Mouse (Mus musculus): ENCODE results near the gene Cdc37.
A peak's percentile ranks its signal among the peaks of the same experiment; 100 is the strongest.

Cdc37 gene

DNA sequence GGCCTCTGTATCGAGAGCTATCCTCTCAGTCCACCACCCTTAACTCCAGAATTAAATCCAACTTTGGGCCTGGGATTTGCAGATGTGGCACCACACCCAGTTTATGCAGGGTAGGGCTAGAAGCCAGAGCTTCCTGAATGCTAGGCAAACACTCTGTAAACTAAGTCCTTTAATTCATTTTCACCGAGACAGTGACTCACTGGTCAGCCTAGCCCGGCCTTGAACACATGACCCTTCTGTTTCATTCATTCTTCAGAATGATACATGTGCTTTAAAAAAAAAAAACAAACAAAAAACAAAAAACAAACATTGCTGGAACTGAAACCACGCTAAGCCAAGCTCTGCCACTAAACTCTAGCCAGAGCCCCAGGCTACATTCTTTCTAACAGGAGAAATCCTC is 11.4 kb downstream of the Cdc37 start:
- no peak for ATAC-seq (ENCODE audit: insufficient number of reproducible peaks, low FRiP score, low TSS enrichment)

DNA sequence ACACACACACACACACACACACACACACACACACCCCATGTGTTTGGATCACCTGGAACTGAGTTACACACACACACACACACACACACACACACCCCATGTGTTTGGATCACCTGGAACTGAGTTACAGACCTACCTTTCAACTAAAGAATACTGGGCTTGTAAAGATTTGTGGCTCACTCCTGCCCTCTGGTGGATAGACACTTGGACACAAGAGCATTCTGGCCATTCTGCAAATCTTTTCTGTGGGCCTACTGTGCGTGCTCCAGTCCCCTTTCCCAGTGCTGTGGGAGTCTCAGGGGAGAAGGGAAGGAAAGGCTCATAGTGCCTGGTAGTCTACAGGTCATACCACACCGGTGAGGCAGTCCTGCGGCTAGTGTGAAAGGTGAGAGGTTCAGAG is 12.6 kb downstream of the Cdc37 start:
- ATAC-seq (ENCODE audit: insufficient number of reproducible peaks, low FRiP score, low TSS enrichment), result 0 out of 2 replicates have a peak, but pooled peaks have one; percentile 40

DNA sequence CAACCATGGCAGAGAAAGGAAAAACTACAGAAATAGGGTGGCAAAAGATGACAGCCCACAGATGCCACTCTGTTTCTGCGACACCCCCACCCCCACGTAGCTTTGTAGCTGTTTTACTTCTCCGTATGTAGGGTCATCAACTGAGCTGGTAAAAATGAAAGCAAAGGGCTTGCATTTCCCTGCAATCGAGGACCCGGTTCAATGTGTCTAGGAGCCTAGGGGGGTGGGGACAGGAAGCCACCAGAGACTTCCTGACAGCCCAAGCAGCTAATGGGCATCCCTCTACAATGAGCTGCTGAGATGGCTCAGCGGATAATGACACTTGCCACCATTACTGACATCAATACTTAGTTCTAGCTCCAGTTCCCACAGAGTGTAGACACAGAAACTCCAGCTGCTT is 13.4 kb downstream of the Cdc37 start:
- no peak for ATAC-seq (ENCODE audit: insufficient number of reproducible peaks, low FRiP score, low TSS enrichment)

DNA sequence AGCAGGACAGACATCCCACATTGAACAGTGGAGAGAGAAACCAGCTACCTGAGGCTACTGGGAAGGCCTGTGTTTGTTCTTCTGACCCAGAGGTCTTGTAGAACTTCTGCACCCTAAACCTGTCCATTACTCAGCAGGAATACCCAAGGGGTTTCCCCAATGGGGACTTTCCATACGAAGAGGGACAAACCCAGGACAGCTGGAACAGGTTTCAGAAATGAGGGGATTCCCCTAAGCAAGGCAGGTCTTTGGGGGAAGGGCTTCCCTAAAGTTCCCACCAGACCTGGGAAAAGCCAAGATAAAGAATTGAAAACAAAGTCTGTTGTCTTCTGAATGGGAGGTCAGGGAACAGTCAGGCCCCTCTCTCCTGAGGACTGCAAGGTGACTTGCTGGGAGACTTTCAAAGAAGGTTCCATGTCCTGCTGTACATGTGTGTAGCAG is 13.8 kb downstream of the Cdc37 start:
- no peak for ATAC-seq (ENCODE audit: insufficient number of reproducible peaks, low FRiP score, low TSS enrichment)

DNA sequence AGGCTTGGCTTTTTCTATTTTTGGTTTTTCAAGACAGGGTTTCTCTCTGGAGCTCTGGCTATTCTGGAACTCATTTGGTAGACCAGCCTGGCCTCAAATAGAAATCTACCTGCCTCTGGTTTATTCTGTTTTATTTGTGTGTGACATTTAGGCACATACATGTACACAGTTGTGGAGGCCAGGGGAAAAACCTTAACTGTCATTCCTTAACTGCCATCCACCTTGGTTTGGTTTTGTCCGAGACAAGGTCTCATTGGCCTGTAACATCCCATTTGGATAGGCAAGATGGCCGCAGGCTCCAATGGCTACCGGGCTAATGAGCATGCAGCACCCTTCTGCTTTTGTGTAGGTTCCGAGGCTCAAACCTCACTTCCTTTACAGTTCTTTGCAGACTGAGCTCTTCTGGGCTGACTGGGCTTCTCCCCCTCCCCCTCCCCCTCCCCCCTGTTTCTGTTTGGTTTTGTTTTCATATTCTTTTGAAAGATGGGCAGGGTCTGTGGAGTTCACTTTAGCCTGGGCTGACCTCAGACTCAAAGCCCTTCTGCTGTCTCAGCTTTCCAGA is 14.4 kb downstream of the Cdc37 start:
- ATAC-seq (ENCODE audit: insufficient number of reproducible peaks, low FRiP score, low TSS enrichment), result no peak

DNA sequence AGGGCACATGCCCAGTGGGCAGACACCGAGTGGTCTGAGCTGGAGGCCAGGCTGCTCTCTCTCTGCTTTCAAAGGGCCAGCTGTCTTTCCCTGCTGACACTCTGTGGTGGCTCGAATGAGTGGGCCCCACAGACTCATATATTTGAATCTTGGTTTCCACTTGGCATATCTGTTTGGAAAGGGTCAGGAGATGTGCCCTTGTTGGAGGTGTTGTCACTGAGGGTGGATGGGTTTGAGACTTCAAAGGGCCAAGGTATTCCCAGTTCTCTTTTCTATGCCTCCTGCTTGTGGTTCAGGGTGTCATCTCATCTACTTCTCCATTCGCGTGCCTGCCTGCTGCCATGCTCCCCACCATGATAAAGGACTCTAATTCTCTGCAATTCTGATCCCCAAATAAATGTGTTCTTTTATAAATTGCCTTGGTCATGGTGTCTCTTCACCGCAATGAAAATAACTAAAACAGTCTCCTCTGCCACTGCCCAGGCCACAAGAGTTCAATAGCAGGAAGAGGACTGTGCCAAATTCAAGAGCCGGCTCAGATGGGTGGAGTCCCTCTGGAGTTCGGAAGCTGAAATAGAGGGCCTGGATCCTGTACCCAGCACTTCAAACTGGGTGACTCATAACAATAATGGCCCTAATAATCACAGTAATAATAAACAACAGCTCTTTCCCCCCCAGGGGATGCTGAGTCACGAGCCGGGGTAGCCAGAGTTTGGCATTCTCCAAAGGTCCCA is 15.0 kb downstream of the Cdc37 start:
- ATAC-seq (ENCODE audit: insufficient number of reproducible peaks, low FRiP score, low TSS enrichment), result no peak

DNA sequence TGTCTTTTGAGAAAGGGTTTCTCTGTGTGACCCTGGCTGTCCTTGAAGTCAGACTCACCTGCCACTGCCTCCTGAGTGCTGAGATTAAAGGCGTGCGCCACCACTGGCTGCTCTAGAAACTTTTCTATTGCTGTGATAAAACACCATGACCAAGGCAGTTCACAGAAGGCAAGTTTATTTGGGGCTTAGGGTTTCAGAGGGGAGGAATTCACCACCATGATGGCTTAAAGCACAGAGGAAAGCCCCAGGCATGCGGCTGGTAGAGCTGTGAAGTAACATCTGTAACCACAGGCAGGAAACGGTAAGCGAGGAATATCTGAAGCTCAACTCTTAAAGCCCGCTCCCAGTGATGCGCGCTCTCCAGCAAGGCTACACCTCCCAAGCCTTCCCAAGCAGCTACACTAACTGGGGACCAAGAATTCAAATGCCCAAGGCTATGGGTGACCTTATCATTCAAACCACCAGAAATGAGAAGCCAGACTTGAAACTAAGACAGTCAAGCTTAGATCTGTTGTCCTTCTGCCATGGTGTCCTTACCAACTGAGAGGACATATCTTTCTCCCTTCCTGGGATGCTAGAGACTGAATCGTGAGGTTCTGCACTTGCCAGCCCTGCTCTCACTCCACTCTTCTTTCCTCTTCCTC is 16.6 kb downstream of the Cdc37 start:
- no peak for ATAC-seq (ENCODE audit: insufficient number of reproducible peaks, low FRiP score, low TSS enrichment)

DNA sequence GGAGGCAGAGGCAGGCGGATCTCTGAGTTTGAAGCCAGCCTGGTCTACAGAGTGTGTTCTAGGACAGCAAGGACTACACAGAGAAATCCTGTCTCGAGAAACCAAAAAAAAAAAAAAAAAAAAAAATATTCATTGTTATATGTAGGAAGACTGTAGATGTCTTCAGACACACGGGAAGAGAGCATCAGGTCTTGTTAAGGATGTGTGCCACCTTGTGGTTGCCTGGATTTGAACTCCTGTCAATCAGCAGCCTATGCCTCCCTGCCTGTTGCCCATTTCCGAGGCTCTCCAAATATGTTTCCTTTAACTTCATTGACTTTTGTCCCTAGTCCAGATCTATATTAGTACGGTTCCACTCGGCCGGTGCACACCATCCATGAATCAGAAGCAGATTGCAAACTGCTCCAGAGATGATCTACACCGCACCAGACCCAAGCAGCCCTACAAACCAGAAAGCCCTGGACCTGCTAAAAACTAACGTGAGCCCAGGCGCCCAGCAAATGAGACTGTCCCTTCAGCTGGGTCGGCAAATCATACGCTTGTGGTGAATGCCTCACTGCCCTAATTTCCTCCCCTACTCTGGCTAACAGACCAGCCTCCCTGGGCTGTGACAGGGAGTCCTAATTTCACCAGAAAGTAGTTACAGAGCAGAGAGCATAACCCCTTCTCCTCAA is 17.5 kb downstream of the Cdc37 start:
- no peak for ATAC-seq (ENCODE audit: insufficient number of reproducible peaks, low FRiP score, low TSS enrichment)

DNA sequence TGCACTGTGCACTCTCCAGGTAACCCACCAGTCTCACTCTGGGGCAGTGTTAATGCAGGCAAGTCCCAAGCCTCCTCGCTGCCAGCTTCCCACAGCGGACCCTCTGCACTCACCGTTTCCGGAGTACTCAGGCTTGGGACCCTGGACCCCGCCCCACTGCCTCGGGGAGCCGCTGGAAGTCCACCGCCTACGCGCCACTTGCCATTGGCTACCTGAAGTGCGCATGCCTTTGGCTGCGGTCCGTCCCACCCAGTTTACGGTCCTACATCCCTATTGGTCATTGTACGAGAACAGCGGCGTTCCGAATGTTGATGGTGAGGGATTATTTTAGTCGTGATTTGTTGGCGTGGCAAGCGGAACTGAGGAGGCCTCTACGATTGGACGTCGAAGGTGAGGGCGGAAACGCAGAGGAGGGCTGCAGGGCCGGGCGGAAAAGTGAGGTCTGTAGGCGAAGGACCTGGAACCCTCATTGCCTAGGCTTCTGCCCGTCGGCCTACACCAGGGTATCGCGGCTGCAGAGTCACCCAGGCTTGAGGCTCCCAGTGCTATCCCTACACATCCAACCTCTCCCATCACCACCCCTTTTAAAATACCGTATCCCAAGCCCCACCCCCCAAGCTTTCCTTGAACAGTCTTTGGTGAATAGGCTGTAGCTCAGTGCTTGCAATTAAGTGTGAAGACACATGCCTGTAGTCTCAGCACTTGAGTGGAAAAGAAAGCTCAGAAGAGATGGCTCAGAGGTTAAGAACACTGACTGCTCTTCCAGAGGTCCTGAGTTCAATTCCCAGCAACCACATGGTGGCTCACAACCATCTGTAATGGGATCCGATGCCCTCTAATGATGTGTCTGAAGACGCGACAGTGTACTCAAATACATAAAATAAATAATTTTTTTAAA is 18.5 kb downstream of the Cdc37 start, which contains the start of gene Tyk2:
Gene Tyk2, minus strand, starts transcription at position 185 of the 898 bp plus-strand sequence.
- ATAC-seq (ENCODE audit: insufficient number of reproducible peaks, low FRiP score, low TSS enrichment), result peak; percentile 98

DNA sequence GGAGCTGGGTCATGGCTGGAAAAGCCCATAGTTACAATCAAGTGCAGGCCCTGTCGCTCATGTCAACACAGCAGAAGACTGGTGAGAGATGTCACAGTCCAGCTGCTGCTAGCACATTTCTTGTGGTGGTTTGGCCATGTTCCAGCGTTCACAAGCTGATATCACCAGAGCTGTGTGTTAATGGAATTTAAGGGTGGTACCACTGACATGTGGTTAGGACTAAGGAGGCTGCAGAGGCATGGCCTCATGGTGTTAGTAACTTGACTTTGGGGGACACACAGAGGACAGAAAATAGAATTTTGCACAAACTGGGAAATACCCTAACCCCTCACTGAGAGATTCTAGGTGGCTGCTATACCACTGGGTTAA is 23.5 kb downstream of the Cdc37 start:
- no peak for ATAC-seq (ENCODE audit: insufficient number of reproducible peaks, low FRiP score, low TSS enrichment)

DNA sequence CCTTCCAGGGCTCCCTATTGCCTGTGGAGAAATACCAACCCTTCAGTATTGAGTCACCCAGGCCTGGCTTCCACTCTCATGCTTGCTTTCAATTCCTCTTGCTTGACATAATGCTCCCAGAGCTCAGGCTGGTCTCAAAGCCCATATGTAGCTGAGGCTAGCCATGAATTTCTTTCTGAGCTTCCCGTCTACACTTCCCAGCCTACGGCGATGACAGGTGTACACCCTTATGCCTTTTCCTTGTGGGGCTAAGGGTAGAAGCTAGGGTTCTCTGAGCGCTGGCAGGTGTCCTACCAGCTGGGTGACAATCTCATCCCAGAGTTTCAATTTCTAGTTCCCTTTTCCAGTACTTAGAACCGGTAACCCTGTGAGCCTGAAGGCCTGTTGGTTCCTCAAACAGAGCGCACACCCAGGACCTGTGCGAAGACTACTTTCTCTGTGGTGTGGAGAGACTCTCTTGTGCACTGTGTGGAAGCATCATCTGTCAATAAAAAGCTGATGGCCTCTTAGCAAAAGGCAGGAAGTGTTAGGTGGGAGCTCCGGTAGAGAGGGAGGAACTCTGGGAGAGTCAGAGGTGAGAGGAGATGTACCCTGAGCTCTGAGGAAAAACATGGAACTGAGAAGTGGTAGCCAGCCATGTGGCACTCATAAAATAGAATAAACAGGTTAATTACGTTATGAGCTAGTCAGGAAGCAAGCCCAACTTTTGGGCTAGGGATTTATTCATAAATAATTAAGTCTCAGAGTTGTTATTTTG is 24.1 kb downstream of the Cdc37 start:
- no peak for ATAC-seq (ENCODE audit: insufficient number of reproducible peaks, low FRiP score, low TSS enrichment)

DNA sequence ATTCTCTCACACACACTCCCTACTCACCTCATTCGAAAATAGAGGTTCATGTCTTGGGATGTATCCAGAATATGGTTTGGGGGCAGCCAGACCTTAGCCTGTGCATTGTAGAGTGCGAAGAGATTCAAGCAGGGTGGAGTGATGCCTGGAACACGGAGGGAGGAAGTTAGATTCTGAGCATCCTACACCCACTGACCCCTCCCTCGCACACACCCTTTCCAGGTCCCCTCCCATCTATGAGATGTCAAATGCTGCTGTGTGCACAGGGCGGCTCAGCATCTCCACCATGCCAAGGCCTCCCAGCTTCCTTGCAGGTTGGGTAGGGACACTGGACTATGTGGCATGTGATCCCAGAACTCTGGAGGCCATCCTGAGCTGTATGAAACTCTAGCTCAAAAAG is 24.9 kb downstream of the Cdc37 start:
- ATAC-seq (ENCODE audit: insufficient number of reproducible peaks, low FRiP score, low TSS enrichment), result no peak

DNA sequence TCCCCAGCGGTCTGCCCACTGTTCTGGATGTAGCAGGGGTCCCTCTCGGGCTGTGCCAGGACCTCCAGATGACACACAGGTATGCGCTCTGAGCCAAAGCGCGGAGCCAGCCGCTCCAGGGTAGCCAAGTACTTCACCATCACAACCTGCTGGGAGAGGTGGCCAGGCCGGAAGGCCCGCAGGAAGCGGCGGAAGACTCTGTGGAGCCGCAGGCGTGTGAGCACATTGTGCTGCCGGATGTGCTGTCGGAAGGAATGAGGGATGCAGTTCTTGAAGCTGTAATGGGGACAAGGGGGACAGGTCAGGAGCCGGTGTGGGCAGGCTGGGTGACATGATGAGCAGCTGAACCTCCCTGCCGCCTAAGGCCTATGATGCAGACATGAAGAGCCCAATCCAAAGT is 28.3 kb downstream of the Cdc37 start:
- no peak for ATAC-seq (ENCODE audit: insufficient number of reproducible peaks, low FRiP score, low TSS enrichment)

DNA sequence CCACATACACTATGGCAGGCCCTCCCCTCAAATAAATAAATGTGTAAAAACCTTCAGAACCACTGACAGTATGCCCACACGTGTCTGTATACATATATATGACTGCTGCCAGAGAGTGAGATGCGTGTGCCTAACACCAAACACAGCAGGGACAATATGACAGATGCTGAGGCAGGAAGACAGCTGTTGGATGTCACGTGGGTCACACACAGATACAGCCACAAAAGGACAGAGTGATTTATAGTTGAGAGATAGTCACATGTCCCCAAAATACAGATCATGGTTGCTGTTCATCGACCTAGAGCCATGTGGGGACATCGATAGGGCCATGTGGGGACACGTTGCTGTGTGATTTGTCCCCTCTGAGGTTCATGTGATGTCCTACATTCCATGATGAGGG is 32.7 kb downstream of the Cdc37 start:
- no peak for ATAC-seq (ENCODE audit: insufficient number of reproducible peaks, low FRiP score, low TSS enrichment)

DNA sequence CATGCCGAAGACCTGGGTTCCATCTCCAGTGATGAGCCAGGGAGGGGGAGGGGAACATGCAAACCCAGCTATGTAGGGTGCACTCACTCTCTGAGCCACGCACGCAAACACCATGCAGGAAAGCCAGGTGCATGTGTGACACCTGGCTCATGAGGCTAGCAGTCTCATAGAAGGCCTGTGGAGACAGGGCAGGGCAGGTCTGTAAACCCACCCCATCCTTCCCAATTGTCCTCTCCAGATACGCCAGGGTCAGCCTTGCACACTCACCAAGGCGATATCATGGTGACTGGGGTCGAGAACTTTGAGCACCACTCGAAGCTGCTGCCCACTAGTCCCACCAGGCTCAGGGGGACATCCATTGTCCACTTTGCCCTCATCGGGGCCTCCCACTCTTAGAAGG is 34.7 kb downstream of the Cdc37 start:
- no peak for ATAC-seq (ENCODE audit: insufficient number of reproducible peaks, low FRiP score, low TSS enrichment)

DNA sequence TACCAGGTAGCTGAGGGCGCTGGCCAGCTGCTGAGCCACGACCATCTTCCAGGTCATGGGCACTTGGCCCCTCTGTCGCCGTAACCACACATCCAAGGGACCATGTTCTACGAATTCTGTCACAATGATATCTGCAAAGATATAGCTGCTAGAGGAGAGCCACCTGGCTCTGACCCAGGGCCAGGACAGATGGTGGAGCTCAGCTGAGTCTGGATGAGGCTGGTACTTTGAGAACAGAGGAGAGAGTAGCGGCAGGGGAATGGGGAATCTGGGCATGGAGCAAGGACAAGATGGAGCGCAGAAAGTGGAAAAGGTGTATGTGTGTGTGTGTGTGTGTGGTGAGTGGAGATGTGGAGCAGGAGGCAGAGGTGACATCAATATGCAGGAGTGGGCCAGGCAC is 35.6 kb downstream of the Cdc37 start:
- ATAC-seq (ENCODE audit: insufficient number of reproducible peaks, low FRiP score, low TSS enrichment), result 0 out of 2 replicates have a peak, but pooled peaks have one; percentile 58

DNA sequence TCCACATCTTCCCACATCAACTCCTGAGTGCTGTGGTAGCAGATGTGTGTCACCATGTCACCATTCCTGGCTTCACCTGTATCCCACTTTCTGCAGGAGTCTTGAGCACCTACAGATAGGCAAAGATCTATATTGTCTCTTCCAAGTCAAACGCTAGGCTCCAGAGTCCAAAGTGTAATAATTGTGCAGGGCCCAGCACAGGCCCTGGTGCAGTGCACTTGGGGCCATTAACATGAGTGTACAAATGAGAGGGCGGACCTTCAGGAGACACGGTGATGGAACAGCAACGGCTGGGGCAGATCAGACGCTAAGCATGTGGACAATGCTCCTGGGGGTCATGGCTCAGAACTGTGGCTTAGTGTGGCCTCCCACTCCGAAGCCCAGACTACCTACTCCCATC is 36.0 kb downstream of the Cdc37 start:
- ATAC-seq (ENCODE audit: insufficient number of reproducible peaks, low FRiP score, low TSS enrichment), result no peak

DNA sequence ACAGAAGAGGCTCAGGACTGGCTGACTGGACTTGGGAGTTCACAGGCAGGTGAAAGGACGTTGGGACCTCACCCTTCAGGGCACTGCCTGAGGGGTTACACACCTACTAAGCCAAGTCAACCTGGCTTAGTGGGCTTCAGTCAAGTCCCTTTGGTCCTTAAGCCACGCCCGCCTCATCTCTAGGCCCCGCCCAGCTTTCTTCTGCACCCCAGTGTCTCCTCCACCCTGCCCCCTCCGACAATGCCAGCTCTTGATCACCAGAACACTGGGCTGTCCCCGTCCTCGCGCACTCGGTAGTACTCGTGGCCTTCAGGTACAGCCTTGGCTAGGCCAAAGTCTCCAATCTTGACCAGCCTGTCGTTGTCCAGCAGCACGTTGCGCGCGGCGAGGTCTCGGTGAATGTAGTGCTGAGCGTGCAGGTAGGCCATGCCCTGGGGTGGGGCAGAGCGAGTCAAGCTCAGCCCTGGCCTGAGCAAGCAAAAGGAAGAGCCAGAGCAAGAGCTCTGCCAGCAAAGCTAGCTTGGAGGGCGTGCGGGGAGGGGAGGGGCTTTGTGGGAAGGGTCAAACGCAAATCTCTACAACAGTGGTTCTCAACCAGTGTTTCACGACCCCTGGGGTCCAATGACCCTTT is 42.1 kb downstream of the Cdc37 start:
- no peak for ATAC-seq (ENCODE audit: insufficient number of reproducible peaks, low FRiP score, low TSS enrichment)

All from cerebellum, adult (tissue).